ENCODE assay signal across 22 mouse cellular contexts in genomic region chr3:61503178-61503577, GRCm38 (mm10).
DNase-seq lines count a peak whose midpoint lies in the region; ATAC-seq and TF ChIP-seq lines count a peak whose summit lies in the region.
"Had no signal": no experiment of that assay in that cellular context is flagged by ENCODE, and none has a peak within 500 bp of the region (broad histone marks: within the 10 kb centered on the region; RNA-seq: fewer than 3 reads in every experiment).

No protein-coding gene starts in this region.

- no peaks in the 10 kb centered on the region for H3K36me3 ChIP-seq in forebrain, embryonic 11.5 days (ENCODE audit: control insufficient read depth, insufficient read depth, low read length)
- no peaks in the 10 kb centered on the region for H3K36me3 ChIP-seq in forebrain, embryonic 16.5 days (ENCODE audit: control insufficient read depth, insufficient read depth)
- H3K36me3 ChIP-seq in forebrain, embryonic 12.5 days (replicated peaks): no peaks in the 10 kb centered on the region
- H3K36me3 ChIP-seq in forebrain, postnatal 0 days (ENCODE audit: insufficient read depth): no peaks in the 10 kb centered on the region
- no peaks in the 10 kb centered on the region for H3K36me3 ChIP-seq in forebrain, embryonic 14.5 days (ENCODE audit: control insufficient read depth, insufficient read depth, low read length)
- H3K36me3 ChIP-seq in forebrain, embryonic 15.5 days: no peaks in the 10 kb centered on the region
- H3K36me3 ChIP-seq: G1E had no signal

- H3K27ac ChIP-seq in forebrain, embryonic 11.5 days (ENCODE audit: low read depth, low read length): no peak overlapping the region
- no peak overlapping the region for H3K27ac ChIP-seq in forebrain, embryonic 16.5 days (ENCODE audit: low read length)
- no peak overlapping the region for H3K27ac ChIP-seq in forebrain, embryonic 12.5 days
- H3K27ac ChIP-seq in forebrain, postnatal 0 days (ENCODE audit: low read depth, low read length): no peak overlapping the region
- no peak overlapping the region for H3K27ac ChIP-seq in forebrain, embryonic 14.5 days (ENCODE audit: low read depth, low read length)
- H3K27ac ChIP-seq in forebrain, embryonic 15.5 days (replicated peaks): no peak overlapping the region
- H3K27ac ChIP-seq in layer of hippocampus, adult 2 months: peak overlapping the region; percentile 59

- H3K9me3 ChIP-seq in forebrain, embryonic 11.5 days (ENCODE audit: control insufficient read depth, low read length): no peaks in the 10 kb centered on the region
- no peaks in the 10 kb centered on the region for H3K9me3 ChIP-seq in forebrain, embryonic 16.5 days (ENCODE audit: control insufficient read depth, low read length)
- no peaks in the 10 kb centered on the region for H3K9me3 ChIP-seq in forebrain, embryonic 12.5 days
- no peaks in the 10 kb centered on the region for H3K9me3 ChIP-seq in forebrain, postnatal 0 days (ENCODE audit: low read length)
- no peaks in the 10 kb centered on the region for H3K9me3 ChIP-seq in forebrain, embryonic 14.5 days (replicated peaks; ENCODE audit: control insufficient read depth, low read length)
- no peaks in the 10 kb centered on the region for H3K9me3 ChIP-seq in forebrain, embryonic 15.5 days
- H3K9me3 ChIP-seq: G1E had no signal

- H3K4me2 ChIP-seq in forebrain, embryonic 11.5 days (ENCODE audit: low read depth, low read length, severe bottlenecking): no peak overlapping the region
- H3K4me2 ChIP-seq in forebrain, embryonic 16.5 days (ENCODE audit: low read length): no peak overlapping the region
- no peak overlapping the region for H3K4me2 ChIP-seq in forebrain, embryonic 12.5 days
- H3K4me2 ChIP-seq in forebrain, postnatal 0 days (ENCODE audit: low read depth): no peak overlapping the region
- H3K4me2 ChIP-seq in forebrain, embryonic 14.5 days (ENCODE audit: low read length): no peak overlapping the region
- H3K4me2 ChIP-seq in forebrain, embryonic 15.5 days (replicated peaks): no peak overlapping the region

- no peaks in the 10 kb centered on the region for H3K27me3 ChIP-seq in forebrain, embryonic 11.5 days (ENCODE audit: control insufficient read depth, insufficient read depth, low read length)
- no peaks in the 10 kb centered on the region for H3K27me3 ChIP-seq in forebrain, embryonic 16.5 days (replicated peaks; ENCODE audit: control insufficient read depth, insufficient read depth, low read length)
- no peaks in the 10 kb centered on the region for H3K27me3 ChIP-seq in forebrain, embryonic 12.5 days
- H3K27me3 ChIP-seq in forebrain, postnatal 0 days (ENCODE audit: insufficient read depth, low read length): no peaks in the 10 kb centered on the region
- H3K27me3 ChIP-seq in forebrain, embryonic 14.5 days (replicated peaks; ENCODE audit: control insufficient read depth, insufficient read depth, low read length): no peaks in the 10 kb centered on the region
- H3K27me3 ChIP-seq in forebrain, embryonic 15.5 days: no peaks in the 10 kb centered on the region
- H3K27me3 ChIP-seq: CH12.LX had no signal

- TF ChIP-seq CTCF in forebrain, postnatal 0 days (IDR thresholded peaks at IDR 0.05; ENCODE audit: low read depth): no peak
- no peak for TF ChIP-seq CTCF in layer of hippocampus, adult 2 months (conservative IDR thresholded peaks at IDR 0.05)

- H3K4me1 ChIP-seq in forebrain, embryonic 11.5 days (replicated peaks; ENCODE audit: control insufficient read depth, insufficient read depth, low read length): no peaks in the 10 kb centered on the region
- H3K4me1 ChIP-seq in forebrain, embryonic 16.5 days (replicated peaks; ENCODE audit: control insufficient read depth, insufficient read depth, low read length): no peaks in the 10 kb centered on the region
- no peaks in the 10 kb centered on the region for H3K4me1 ChIP-seq in forebrain, embryonic 12.5 days
- H3K4me1 ChIP-seq in forebrain, postnatal 0 days (ENCODE audit: insufficient read depth): no peaks in the 10 kb centered on the region
- H3K4me1 ChIP-seq in forebrain, embryonic 14.5 days (ENCODE audit: control insufficient read depth, insufficient read depth, low read length): no peaks in the 10 kb centered on the region
- H3K4me1 ChIP-seq in forebrain, embryonic 15.5 days: no peaks in the 10 kb centered on the region

- no peak overlapping the region for H3K4me3 ChIP-seq in forebrain, embryonic 11.5 days (ENCODE audit: low read depth, low read length)
- no peak overlapping the region for H3K4me3 ChIP-seq in forebrain, embryonic 16.5 days (replicated peaks; ENCODE audit: low read length)
- H3K4me3 ChIP-seq in forebrain, embryonic 12.5 days (replicated peaks): no peak overlapping the region
- H3K4me3 ChIP-seq in forebrain, postnatal 0 days (ENCODE audit: low read depth, low read length): no peak overlapping the region
- H3K4me3 ChIP-seq in forebrain, embryonic 14.5 days (ENCODE audit: low read depth, low read length): no peak overlapping the region
- H3K4me3 ChIP-seq in forebrain, embryonic 15.5 days: no peak overlapping the region
- H3K4me3 ChIP-seq in layer of hippocampus, adult 2 months: no peak overlapping the region

- H3K9ac ChIP-seq in forebrain, embryonic 11.5 days (ENCODE audit: low read length): no peak overlapping the region
- H3K9ac ChIP-seq in forebrain, embryonic 16.5 days (replicated peaks; ENCODE audit: low read depth, low read length): no peak overlapping the region
- H3K9ac ChIP-seq in forebrain, embryonic 12.5 days: no peak overlapping the region
- no peak overlapping the region for H3K9ac ChIP-seq in forebrain, postnatal 0 days
- no peak overlapping the region for H3K9ac ChIP-seq in forebrain, embryonic 14.5 days (ENCODE audit: low read length)
- no peak overlapping the region for H3K9ac ChIP-seq in forebrain, embryonic 15.5 days (replicated peaks)

- ATAC-seq in forebrain, embryonic 11.5 days (replicated peaks; ENCODE audit: low FRiP score): peak; percentile 70
- ATAC-seq in forebrain, embryonic 16.5 days: no peak
- ATAC-seq in forebrain, embryonic 12.5 days (ENCODE audit: low FRiP score): peak; percentile 63; the same call in 1 of the 2 replicates
- no peak for ATAC-seq in forebrain, postnatal 0 days
- peak; percentile 37; the same call in 1 of the 2 replicates for ATAC-seq in forebrain, embryonic 14.5 days
- no peak for ATAC-seq in forebrain, embryonic 15.5 days (replicated peaks)
- ATAC-seq: activated CD4-positive, CD25-positive, alpha-beta regulatory T cell, adult 4 months; CD4-positive, CD25-positive, alpha-beta regulatory T cell, adult 4 months; Patski had no signal

- DNase-seq in forebrain, embryonic 11.5 days (ENCODE audit: low spot score): no peak
- DNase-seq in forebrain, postnatal 0 days: no peak
- DNase-seq in forebrain, embryonic 14.5 days (ENCODE audit: low spot score): no peak
- no peak for DNase-seq in layer of hippocampus, adult 2 months (ENCODE audit: low spot score in 2 of 2)
- DNase-seq in layer of hippocampus, adult 9-11 months: no peak
- DNase-seq: adrenal gland, adult 2 months; adrenal gland, adult 8-10 months; adrenal gland, postnatal 10 days; adrenal gland, postnatal 14 days; adrenal gland, postnatal 25 days; adrenal gland, postnatal 36 days; B cell, adult 2 months; cerebellum, adult 11 months; cerebellum, adult 11-12 months had no signal

Comparison
In these comparisons a context has a peak if more than half of its experiments do, and no peak if none do; other contexts are left out.
1. ATAC-seq: peak in forebrain, embryonic 11.5 days (single experiment), forebrain, embryonic 12.5 days (single experiment) and forebrain, embryonic 14.5 days (single experiment); none in forebrain, embryonic 16.5 days (single experiment), forebrain, postnatal 0 days (single experiment) and forebrain, embryonic 15.5 days (single experiment).